10 mouse cellular contexts compared by ENCODE assay signal in the genomic region with DNA sequence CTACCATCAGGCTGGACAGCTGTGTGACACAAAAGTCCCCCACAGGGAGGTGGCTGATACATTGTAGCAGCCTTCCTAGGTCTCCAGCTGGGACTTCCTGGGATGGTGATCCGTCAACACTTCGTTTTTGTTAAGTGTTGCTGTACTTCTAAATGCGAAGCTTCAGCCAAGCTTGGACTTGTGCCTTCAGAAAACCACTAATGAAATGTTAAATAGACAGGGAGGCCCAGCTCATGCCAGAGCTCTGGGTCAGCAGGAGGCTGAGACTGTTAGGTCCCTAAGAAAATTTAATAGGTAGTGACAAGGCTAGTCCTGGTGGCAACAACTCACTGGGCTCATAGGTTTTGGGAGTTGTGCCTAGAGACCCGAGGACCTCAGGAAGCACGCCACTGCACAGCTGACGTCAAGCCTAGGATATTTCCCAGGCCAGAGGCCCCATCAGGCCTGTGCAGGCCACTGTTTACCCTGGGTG.
A peak's percentile ranks its signal among the peaks of the same experiment; 100 is the strongest.
DNase-seq lines count a peak whose midpoint lies in the region; ATAC-seq and TF ChIP-seq lines count a peak whose summit lies in the region.
"Had no signal": no experiment of that assay in that cellular context is flagged by ENCODE, and none has a peak within 500 bp of the region (broad histone marks: within the 10 kb centered on the region; RNA-seq: fewer than 3 reads in every experiment).

No protein-coding gene starts in this region.

- no peak overlapping the region for H3K9ac ChIP-seq in kidney, embryonic 14.5 days (ENCODE audit: low read depth, low read length)
- H3K9ac ChIP-seq: limb, embryonic 13.5 days had no signal

- no peak for TF ChIP-seq POLR2A in kidney, adult 2 months (IDR thresholded peaks at IDR 0.05; ENCODE audit: low read depth, low read length)

- H3K4me3 ChIP-seq in kidney, adult 2 months (ENCODE audit: insufficient read depth, low read depth, low read length) = no peak overlapping the region
- H3K4me3 ChIP-seq in kidney, embryonic 14.5 days (ENCODE audit: low read length) = no peak overlapping the region
- H3K4me3 ChIP-seq: forebrain, embryonic 10.5 days; limb, embryonic 13.5 days had no signal

- no peak for ATAC-seq in kidney, embryonic 14.5 days (ENCODE audit: low FRiP score, low TSS enrichment)

- intact Hi-C loops in heart, postnatal 14 days (cut with DNase I) = no loop called here
- intact Hi-C loops in gastrocnemius, postnatal 14 days (cut with DNase I; ENCODE audit: low total_unique reads) = no loop called here

- DNase-seq in kidney, adult 2 months = peak; percentile 49
- peak; percentile 90 for DNase-seq in fibroblast of lung, adult 2 months (ENCODE audit: low read depth)
- peak; percentile 23 to 59 for DNase-seq in heart, postnatal 14 days
- DNase-seq in lung, postnatal 25 days (ENCODE audit: low spot score) = peak; percentile 50
- no peak for DNase-seq in cerebellum, adult 18-20 months
- DNase-seq in gastrocnemius, postnatal 14 days = no peak
- DNase-seq: retina, postnatal 1 day had no signal

- 72% methylated on average over 6 of the region's 6 CpGs for WGBS in kidney, adult 2 months
- WGBS in kidney, embryonic 14.5 days = 56% methylated on average over 6 of the region's 6 CpGs

- H3K9me3 ChIP-seq in kidney, embryonic 14.5 days (ENCODE audit: control insufficient read depth, low read length) = no peaks in the 10 kb centered on the region
- H3K9me3 ChIP-seq: forebrain, embryonic 10.5 days; limb, embryonic 13.5 days had no signal

- TF ChIP-seq CTCF in kidney, adult 2 months (conservative IDR thresholded peaks at IDR 0.05; ENCODE audit: insufficient read depth, insufficient read length, low read depth, low read length) = no peak

- no peaks in the 10 kb centered on the region for H3K27me3 ChIP-seq in kidney, adult 2 months (replicated peaks; ENCODE audit: control insufficient read depth, insufficient read depth, low read length)
- H3K27me3 ChIP-seq in kidney, embryonic 14.5 days (ENCODE audit: control insufficient read depth, insufficient read depth, low read length) = no peaks in the 10 kb centered on the region
- H3K27me3 ChIP-seq: limb, embryonic 13.5 days had no signal

- H3K4me2 ChIP-seq in kidney, embryonic 14.5 days (replicated peaks; ENCODE audit: low read depth, low read length) = no peak overlapping the region
- H3K4me2 ChIP-seq: limb, embryonic 13.5 days had no signal

- no peak overlapping the region for H3K27ac ChIP-seq in kidney, adult 2 months (ENCODE audit: insufficient read depth, low read depth, low read length)
- no peak overlapping the region for H3K27ac ChIP-seq in kidney, embryonic 14.5 days (ENCODE audit: low read depth, low read length)
- H3K27ac ChIP-seq: forebrain, embryonic 10.5 days; limb, embryonic 13.5 days had no signal

- H3K4me1 ChIP-seq in kidney, adult 2 months (ENCODE audit: control insufficient read depth, insufficient read depth, low read length) = no peaks in the 10 kb centered on the region
- peaks cover 9% of the 10 kb centered on the region for H3K4me1 ChIP-seq in kidney, embryonic 14.5 days (ENCODE audit: control insufficient read depth, insufficient read depth, low read length)

- no peaks in the 10 kb centered on the region for H3K36me3 ChIP-seq in kidney, adult 2 months (ENCODE audit: control insufficient read depth, insufficient read depth, low read length)
- no peaks in the 10 kb centered on the region for H3K36me3 ChIP-seq in kidney, embryonic 14.5 days (ENCODE audit: control insufficient read depth, insufficient read depth, low read length)
- H3K36me3 ChIP-seq: forebrain, embryonic 10.5 days; limb, embryonic 13.5 days had no signal

Comparison
In these comparisons a context has a peak if more than half of its experiments do, and no peak if none do; other contexts are left out.
1. DNase-seq: peak in kidney, adult 2 months (single experiment), fibroblast of lung, adult 2 months (single experiment), heart, postnatal 14 days (2 of 2) and lung, postnatal 25 days (single experiment); none in cerebellum, adult 18-20 months (0 of 2) and gastrocnemius, postnatal 14 days (single experiment).